Mouse (Mus musculus): ENCODE results near the gene Haus3. TPM values are rescaled to one million over a fixed set of nuclear protein-coding genes. Genes with fewer than 3 reads are reported as not detected.

Gene Haus3
- polyA plus RNA-seq, 1 experiment from 2014 or later = 25.7 TPM

DNA sequence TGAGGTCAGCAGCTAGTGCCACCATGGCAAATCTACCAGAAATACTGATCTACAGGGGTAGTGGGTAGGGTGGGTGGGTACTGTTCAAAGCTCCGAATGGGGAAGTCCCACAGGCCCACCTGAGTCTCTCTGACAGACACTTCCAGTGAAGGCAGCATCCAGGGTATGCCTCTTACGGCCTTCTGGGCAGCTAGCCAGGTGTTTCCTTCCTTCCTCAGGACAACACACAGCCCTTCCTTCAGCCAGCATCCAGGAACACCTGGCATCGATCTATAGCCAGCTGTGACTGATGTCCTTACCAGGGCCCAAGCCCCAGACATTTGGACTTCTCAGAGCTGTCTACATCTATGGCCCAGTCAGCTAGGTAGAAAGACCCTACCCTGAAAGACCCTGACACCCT is 13.2 kb upstream of the Haus3 start:
- Histone ChIP-seq H3K4me3 (ENCODE audit: low read length) (no peak overlapping the region), H3K27ac (ENCODE audit: low read length) (no peak overlapping the region), H3K4me2 (ENCODE audit: low read depth, low read length) (no peak overlapping the region), H3K36me3 (ENCODE audit: control insufficient read depth, insufficient read depth, low read length) (no peaks in the 10 kb centered on the region), H3K9ac (ENCODE audit: low read depth, low read length) (no peak overlapping the region), H3K27me3 (replicated peaks; ENCODE audit: control insufficient read depth, insufficient read depth, low read length) (no peaks in the 10 kb centered on the region), H3K4me1 (ENCODE audit: control insufficient read depth, insufficient read depth, low read length) (peaks cover 27% of the 10 kb centered on the region), H3K9me3 (ENCODE audit: control insufficient read depth, low read length) (no peaks in the 10 kb centered on the region)
- WGBS = 66% methylated on average over 3 of the region's 3 CpGs
- ATAC-seq = no peak

DNA sequence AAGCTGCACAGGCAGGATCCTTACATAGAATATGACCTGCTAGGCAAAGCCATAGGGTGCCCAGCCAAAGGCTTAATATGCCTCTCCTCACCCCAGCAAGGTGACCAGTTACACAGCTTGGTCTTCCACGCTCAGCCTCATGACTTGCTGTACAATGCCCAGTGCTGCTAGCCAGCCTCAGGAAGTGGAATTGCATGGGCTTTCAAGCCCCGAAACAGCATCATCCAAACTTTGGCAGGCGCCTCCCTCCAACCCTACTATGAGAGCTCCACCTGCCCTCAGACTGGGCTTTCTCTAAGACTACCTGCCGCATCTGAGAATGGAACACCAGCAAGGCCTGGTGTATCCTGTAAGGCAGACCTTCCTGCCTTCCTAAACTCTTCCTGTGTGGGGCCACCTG is 8.5 kb upstream of the Haus3 start:
- Histone ChIP-seq H3K27ac (ENCODE audit: low read length) (no peak overlapping the region), H3K4me1 (ENCODE audit: control insufficient read depth, insufficient read depth, low read length) (peaks cover 8% of the 10 kb centered on the region), H3K4me3 (ENCODE audit: low read length) (no peak overlapping the region), H3K9me3 (ENCODE audit: control insufficient read depth, low read length) (no peaks in the 10 kb centered on the region), H3K27me3 (replicated peaks; ENCODE audit: control insufficient read depth, insufficient read depth, low read length) (no peaks in the 10 kb centered on the region), H3K9ac (ENCODE audit: low read depth, low read length) (no peak overlapping the region), H3K4me2 (ENCODE audit: low read depth, low read length) (no peak overlapping the region), H3K36me3 (ENCODE audit: control insufficient read depth, insufficient read depth, low read length) (peaks cover 11% of the 10 kb centered on the region)
- WGBS = 94% methylated on average over 4 of the region's 4 CpGs
- ATAC-seq = no peak

DNA sequence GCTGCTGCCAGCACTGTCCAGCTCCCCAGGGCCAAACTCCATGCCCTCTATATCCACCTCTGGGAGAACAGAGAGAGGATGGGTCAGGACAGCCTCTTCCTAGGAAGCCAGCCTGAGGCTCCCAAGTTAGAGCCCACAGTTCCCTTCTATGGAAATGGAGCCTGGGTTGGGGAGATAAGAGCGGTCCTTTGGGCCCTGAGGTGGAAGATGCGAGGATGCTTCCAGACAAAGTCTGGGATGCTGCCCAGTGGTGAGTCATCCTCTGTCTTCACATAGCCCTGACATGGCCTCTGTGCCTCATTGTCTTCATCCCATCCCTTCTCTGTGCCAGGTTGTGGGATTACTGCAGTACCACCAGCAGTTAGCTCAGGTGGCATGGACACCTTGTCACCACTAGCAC is 7.8 kb upstream of the Haus3 start:
- no peaks in the 10 kb centered on the region for H3K27me3 ChIP-seq (replicated peaks; ENCODE audit: control insufficient read depth, insufficient read depth, low read length)
- H3K27ac ChIP-seq (ENCODE audit: low read length) = no peak overlapping the region
- H3K9ac ChIP-seq (ENCODE audit: low read depth, low read length) = no peak overlapping the region
- H3K36me3 ChIP-seq (ENCODE audit: control insufficient read depth, insufficient read depth, low read length) = peaks cover 11% of the 10 kb centered on the region
- no peak overlapping the region for H3K4me3 ChIP-seq (ENCODE audit: low read length)
- no peaks in the 10 kb centered on the region for H3K9me3 ChIP-seq (ENCODE audit: control insufficient read depth, low read length)
- WGBS = 89% methylated on average over 2 of the region's 2 CpGs
- no peak for ATAC-seq
- peaks cover 8% of the 10 kb centered on the region for H3K4me1 ChIP-seq (ENCODE audit: control insufficient read depth, insufficient read depth, low read length)
- H3K4me2 ChIP-seq (ENCODE audit: low read depth, low read length) = no peak overlapping the region

DNA sequence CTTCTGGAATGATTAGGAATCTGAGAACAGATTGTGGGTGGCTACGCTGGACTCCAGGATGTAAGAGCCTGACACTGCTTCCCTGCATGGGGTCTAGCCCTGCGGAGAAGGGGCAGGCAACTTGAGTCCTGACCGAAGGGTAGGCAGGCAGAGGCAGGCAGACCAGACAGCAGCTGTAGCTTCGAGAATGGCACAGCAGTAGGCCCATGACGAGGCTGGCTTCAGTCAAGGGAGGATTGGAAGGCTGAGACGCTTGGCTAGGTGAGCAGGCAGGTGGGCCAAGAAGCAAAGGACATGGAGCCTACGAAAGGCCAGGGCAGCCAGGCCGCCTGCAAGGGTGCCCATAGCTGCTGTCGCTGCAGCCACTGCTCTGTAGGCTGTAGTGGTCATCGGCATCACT is 7.4 kb upstream of the Haus3 start:
- peaks cover 11% of the 10 kb centered on the region for H3K36me3 ChIP-seq (ENCODE audit: control insufficient read depth, insufficient read depth, low read length)
- H3K9me3 ChIP-seq (ENCODE audit: control insufficient read depth, low read length) = no peaks in the 10 kb centered on the region
- no peak overlapping the region for H3K4me2 ChIP-seq (ENCODE audit: low read depth, low read length)
- H3K9ac ChIP-seq (ENCODE audit: low read depth, low read length) = no peak overlapping the region
- H3K4me1 ChIP-seq (ENCODE audit: control insufficient read depth, insufficient read depth, low read length) = peaks cover 6% of the 10 kb centered on the region
- H3K27ac ChIP-seq (ENCODE audit: low read length) = no peak overlapping the region
- WGBS = 85% methylated on average over 10 of the region's 10 CpGs
- no peak for ATAC-seq
- no peaks in the 10 kb centered on the region for H3K27me3 ChIP-seq (replicated peaks; ENCODE audit: control insufficient read depth, insufficient read depth, low read length)
- no peak overlapping the region for H3K4me3 ChIP-seq (ENCODE audit: low read length)

DNA sequence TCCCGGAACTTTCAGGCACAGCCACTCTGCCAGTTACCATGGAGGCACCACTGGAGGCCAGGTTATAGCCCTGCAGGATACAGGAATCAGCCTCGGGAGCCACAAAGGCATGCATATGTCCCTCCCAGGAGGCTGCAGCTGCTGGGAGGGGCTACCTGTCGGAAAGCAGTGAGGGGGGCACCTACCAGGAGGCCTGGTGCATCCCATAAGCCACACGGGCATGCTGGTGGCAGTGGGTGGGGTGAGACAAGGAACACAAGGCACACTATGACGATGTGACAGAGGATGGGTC is 6.0 kb upstream of the Haus3 start:
- peaks cover 11% of the 10 kb centered on the region for H3K36me3 ChIP-seq (ENCODE audit: control insufficient read depth, insufficient read depth, low read length)
- no peak overlapping the region for H3K4me2 ChIP-seq (ENCODE audit: low read depth, low read length)
- H3K9me3 ChIP-seq (ENCODE audit: control insufficient read depth, low read length) = no peaks in the 10 kb centered on the region
- H3K27me3 ChIP-seq (replicated peaks; ENCODE audit: control insufficient read depth, insufficient read depth, low read length) = no peaks in the 10 kb centered on the region
- H3K9ac ChIP-seq (ENCODE audit: low read depth, low read length) = no peak overlapping the region
- no peak overlapping the region for H3K27ac ChIP-seq (ENCODE audit: low read length)
- H3K4me1 ChIP-seq (ENCODE audit: control insufficient read depth, insufficient read depth, low read length) = 0 out of 2 replicates have a peak, but pooled peaks cover 3% of the 10 kb centered on the region
- WGBS = 40% methylated on average over 5 of the region's 5 CpGs
- no peak for ATAC-seq
- no peak overlapping the region for H3K4me3 ChIP-seq (ENCODE audit: low read length)

DNA sequence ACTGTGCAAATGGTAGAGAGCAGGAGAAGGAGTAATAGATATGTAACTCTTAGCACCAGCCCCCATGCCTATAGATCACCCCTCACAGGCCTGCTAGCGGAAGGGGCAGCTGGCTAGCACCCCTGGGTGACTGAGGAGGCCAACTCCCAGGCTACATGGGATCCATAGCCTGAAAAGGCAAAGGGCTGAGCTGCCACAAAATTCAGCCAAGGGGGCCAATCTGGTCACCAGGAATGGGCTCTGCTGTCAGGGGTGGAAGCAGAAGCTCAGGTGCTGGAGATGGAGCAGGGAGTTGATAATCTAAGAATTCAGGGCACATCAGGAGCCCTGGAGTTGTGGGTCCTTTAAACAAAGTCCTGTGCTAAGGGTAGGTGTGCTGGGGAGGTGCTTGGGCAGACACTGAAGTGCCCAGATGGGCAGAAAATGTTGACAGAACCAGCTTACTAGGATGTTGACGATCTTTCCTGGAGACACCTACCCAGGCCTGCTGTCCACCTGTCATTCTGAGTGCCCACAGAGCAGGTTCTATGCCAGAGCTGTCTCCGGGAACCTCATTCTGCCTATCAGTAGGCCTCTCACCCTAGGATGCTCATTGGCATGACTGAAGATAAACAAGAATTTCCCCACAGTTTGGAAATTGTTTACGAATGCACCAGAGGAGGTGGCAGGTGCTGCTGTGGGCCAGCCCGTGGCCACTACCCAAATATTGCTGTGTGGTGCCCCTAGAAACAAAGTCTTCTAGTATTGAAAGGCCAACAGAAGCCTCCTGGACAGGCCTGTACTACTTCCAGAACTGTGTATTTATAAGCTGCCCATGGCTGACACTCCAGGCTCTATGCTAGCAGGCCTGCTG is 5.4 kb upstream of the Haus3 start:
- H3K36me3 ChIP-seq (ENCODE audit: control insufficient read depth, insufficient read depth, low read length) = peaks cover 11% of the 10 kb centered on the region
- no peak overlapping the region for H3K9ac ChIP-seq (ENCODE audit: low read depth, low read length)
- no peak overlapping the region for H3K4me2 ChIP-seq (ENCODE audit: low read depth, low read length)
- no peaks in the 10 kb centered on the region for H3K27me3 ChIP-seq (replicated peaks; ENCODE audit: control insufficient read depth, insufficient read depth, low read length)
- H3K27ac ChIP-seq (ENCODE audit: low read length) = no peak overlapping the region
- no peak overlapping the region for H3K4me3 ChIP-seq (ENCODE audit: low read length)
- H3K4me1 ChIP-seq (ENCODE audit: control insufficient read depth, insufficient read depth, low read length) = 0 out of 2 replicates have a peak, but pooled peaks cover 3% of the 10 kb centered on the region
- 73% methylated on average over 5 of the region's 5 CpGs for WGBS
- ATAC-seq = no peak
- no peaks in the 10 kb centered on the region for H3K9me3 ChIP-seq (ENCODE audit: control insufficient read depth, low read length)

DNA sequence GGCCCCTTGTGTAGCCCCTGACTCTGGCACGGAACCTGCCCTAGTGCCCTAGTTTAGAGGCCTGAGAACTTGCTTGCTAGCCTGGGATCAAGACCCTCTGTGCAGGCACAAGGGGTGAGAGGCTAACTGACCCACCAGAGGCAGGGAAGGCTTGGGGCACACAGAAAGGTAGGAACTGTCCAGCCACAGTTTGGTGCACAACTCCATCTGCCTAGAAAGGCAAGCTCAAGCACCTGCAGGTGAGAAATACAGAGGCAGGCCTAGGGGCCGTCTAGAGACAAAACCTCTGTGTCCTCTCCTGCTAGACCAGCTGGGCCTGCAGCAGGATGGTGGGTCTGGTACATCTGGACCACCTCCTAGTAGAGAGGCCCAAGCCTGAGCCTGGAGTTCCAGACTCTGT is 4.7 kb upstream of the Haus3 start:
- 83% methylated on average over 2 of the region's 2 CpGs for WGBS
- no peak overlapping the region for H3K4me3 ChIP-seq (ENCODE audit: low read length)
- H3K4me1 ChIP-seq (ENCODE audit: control insufficient read depth, insufficient read depth, low read length) = 0 out of 2 replicates have a peak, but pooled peaks cover 3% of the 10 kb centered on the region
- no peak overlapping the region for H3K27ac ChIP-seq (ENCODE audit: low read length)
- H3K9ac ChIP-seq (ENCODE audit: low read depth, low read length) = no peak overlapping the region
- peaks cover 11% of the 10 kb centered on the region for H3K36me3 ChIP-seq (ENCODE audit: control insufficient read depth, insufficient read depth, low read length)
- no peaks in the 10 kb centered on the region for H3K9me3 ChIP-seq (ENCODE audit: control insufficient read depth, low read length)
- no peak overlapping the region for H3K4me2 ChIP-seq (ENCODE audit: low read depth, low read length)
- H3K27me3 ChIP-seq (replicated peaks; ENCODE audit: control insufficient read depth, insufficient read depth, low read length) = no peaks in the 10 kb centered on the region
- ATAC-seq = no peak

DNA sequence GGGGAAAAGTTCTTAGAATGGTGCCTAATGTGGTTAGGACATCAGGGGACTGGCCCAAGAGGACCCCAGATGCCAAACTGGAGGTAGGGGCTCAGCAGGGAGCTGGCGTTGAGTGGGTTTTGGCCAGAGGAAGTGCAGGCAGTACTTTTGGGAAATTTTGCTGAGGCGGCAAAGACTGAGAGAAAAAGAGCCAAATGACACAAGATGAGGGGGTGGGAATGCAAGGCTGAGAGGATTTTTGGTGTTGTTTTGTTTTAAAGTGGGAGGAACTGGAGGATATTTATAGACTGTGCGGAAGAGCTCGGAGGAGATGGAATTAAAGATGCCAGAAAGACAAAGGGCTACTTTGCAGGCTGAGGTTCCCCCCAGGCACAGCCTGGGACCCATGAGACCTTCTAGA is 1.4 kb upstream of the Haus3 start:
- Histone ChIP-seq H3K4me3 (ENCODE audit: low read length) (no peak overlapping the region), H3K9me3 (ENCODE audit: control insufficient read depth, low read length) (no peaks in the 10 kb centered on the region), H3K4me1 (ENCODE audit: control insufficient read depth, insufficient read depth, low read length) (peaks cover 8% of the 10 kb centered on the region), H3K9ac (ENCODE audit: low read depth, low read length) (no peak overlapping the region), H3K4me2 (ENCODE audit: low read depth, low read length) (no peak overlapping the region), H3K27me3 (replicated peaks; ENCODE audit: control insufficient read depth, insufficient read depth, low read length) (no peaks in the 10 kb centered on the region), H3K27ac (ENCODE audit: low read length) (peak overlapping the region; percentile 73; the same call in 1 of the 2 replicates), H3K36me3 (ENCODE audit: control insufficient read depth, insufficient read depth, low read length) (0 out of 2 replicates have a peak, but pooled peaks cover 2% of the 10 kb centered on the region)
- ATAC-seq = no peak
- 65% methylated on average over 4 of the region's 4 CpGs for WGBS

DNA sequence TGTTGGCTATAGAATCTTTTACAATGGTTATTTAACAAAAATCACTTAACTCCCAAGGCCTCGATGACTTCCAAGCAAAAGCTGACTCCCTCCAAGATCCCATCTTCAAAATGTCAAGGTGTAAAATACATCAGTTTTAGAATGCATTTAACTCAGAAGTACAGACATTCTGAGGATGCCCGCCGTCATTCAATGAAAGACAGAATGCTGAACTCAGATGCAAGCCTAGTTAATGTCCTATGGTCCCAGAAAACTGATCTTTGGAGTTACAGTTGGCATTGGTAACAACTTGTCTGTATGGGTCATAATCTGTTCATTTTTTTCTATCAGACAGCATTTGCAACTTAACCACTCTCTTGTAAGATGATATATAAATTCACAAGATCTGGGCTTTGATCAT is 627 bp upstream of the Haus3 start:
- Histone ChIP-seq H3K9me3 (ENCODE audit: control insufficient read depth, low read length) (no peaks in the 10 kb centered on the region), H3K4me1 (ENCODE audit: control insufficient read depth, insufficient read depth, low read length) (peaks cover 8% of the 10 kb centered on the region), H3K27ac (ENCODE audit: low read length) (peak overlapping the region; percentile 89), H3K36me3 (ENCODE audit: control insufficient read depth, insufficient read depth, low read length) (0 out of 2 replicates have a peak, but pooled peaks cover 2% of the 10 kb centered on the region), H3K27me3 (replicated peaks; ENCODE audit: control insufficient read depth, insufficient read depth, low read length) (no peaks in the 10 kb centered on the region), H3K4me2 (ENCODE audit: low read depth, low read length) (peak overlapping the region; percentile 81), H3K4me3 (ENCODE audit: low read length) (peak overlapping the region; percentile 49), H3K9ac (ENCODE audit: low read depth, low read length) (peak overlapping the region; percentile 67)
- no peak for ATAC-seq
- WGBS = 75% methylated on average over 3 of the region's 3 CpGs

DNA sequence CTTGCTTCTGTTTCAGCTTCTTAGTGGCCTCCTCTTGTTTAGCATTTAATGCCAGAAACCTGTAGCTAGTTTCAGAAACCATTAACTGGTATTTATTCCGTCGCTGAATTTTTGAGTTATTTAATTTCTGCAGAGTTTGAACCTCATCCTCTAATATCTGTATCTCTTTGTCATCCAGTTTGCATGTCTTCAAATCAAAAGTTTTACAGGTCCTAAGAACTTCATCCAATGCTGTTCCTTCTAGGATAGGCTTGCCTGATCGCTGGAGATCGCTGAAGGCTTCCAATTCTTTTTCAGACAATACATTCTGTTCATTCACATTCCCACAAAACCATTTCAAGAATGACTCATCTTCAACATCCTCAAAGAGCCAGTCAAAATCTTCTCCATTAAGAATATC is 1.5 kb downstream of the Haus3 start:
- H3K4me3 ChIP-seq (ENCODE audit: low read length) = no peak overlapping the region
- H3K27ac ChIP-seq (ENCODE audit: low read length) = no peak overlapping the region
- WGBS = 80% methylated on average over 4 of the region's 4 CpGs
- no peaks in the 10 kb centered on the region for H3K27me3 ChIP-seq (replicated peaks; ENCODE audit: control insufficient read depth, insufficient read depth, low read length)
- 0 out of 2 replicates have a peak, but pooled peaks cover 3% of the 10 kb centered on the region for H3K36me3 ChIP-seq (ENCODE audit: control insufficient read depth, insufficient read depth, low read length)
- peaks cover 8% of the 10 kb centered on the region for H3K4me1 ChIP-seq (ENCODE audit: control insufficient read depth, insufficient read depth, low read length)
- no peak overlapping the region for H3K4me2 ChIP-seq (ENCODE audit: low read depth, low read length)
- H3K9ac ChIP-seq (ENCODE audit: low read depth, low read length) = no peak overlapping the region
- ATAC-seq = no peak
- H3K9me3 ChIP-seq (ENCODE audit: control insufficient read depth, low read length) = no peaks in the 10 kb centered on the region
